Mouse (Mus musculus) cortical plate, adult 2 months (tissue): ENCODE measurements around the gene Prok1.

Experiments used
- CTCF ChIP-seq: fragments of 200-500 bp; IDR thresholded peaks from 2 replicates; pipeline ENCODE4 v1.5.1; 2011; ENCODE audit warnings: mild to moderate bottlenecking, control low read depth, low read length; ENCODE audit not compliant: insufficient read depth; ENCODE audit errors: extremely low read depth
- POLR2A ChIP-seq: fragments of 200-500 bp; IDR thresholded peaks from 2 replicates; pipeline ENCODE4 v1.6.1; 2011; ENCODE audit warnings: mild to moderate bottlenecking, low read length, control low read depth; ENCODE audit not compliant: insufficient read depth; ENCODE audit errors: extremely low read depth

DNA sequence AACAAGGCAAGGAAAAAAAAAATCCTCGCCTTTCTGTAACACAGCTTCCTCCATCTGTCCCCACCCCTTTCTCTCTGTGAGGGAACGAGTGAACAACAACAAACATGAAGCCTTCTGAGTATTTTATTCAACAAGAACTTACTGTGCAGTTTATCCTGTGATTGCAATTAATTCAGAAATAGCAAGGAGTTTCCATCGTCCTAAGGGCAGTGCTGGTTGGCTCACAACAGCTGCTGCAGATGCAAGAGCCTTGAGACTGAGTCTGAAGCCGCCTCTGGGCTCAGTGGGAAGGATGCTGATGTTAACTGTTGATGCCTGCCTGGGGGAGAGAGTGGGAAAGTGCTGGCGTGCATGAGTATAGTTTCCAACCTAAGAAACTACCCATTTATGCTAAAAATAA, 18.4 kb upstream of the Prok1 start:
- TF ChIP-seq CTCF (no peak), POLR2A (no peak)
